Mouse (Mus musculus) hindbrain, embryonic 15.5 days (tissue): ENCODE results near the gene Sfxn1. TPM values are rescaled to one million over a fixed set of nuclear protein-coding genes. Genes with fewer than 3 reads are reported as not detected.

ENCODE experiments used
- ATAC-seq: fragments of 200-750 bp; cut with Nextera tagmentation; 2 replicates; pipeline ENCODE4 v1.8.0; 2017; ENCODE audit warnings: low read depth, moderate number of reproducible peaks, moderate TSS enrichment; ENCODE audit not compliant: low FRiP score
- H3K27ac ChIP-seq: fragments of 300-500 bp; sonication (generic); replicated peaks from 2 replicates; pipeline ENCODE4 v1.5.1; 2015; ENCODE audit warnings: mild to moderate bottlenecking, inconsistent platforms
- H3K27me3 ChIP-seq: fragments of 300-500 bp; sonication (generic); 2 replicates; pipeline ENCODE4 v1.6.1; 2015; ENCODE audit warnings: control low read depth, inconsistent platforms
- H3K36me3 ChIP-seq: fragments of 300-500 bp; sonication (generic); 2 replicates; pipeline ENCODE4 v1.6.1; 2015; ENCODE audit warnings: control low read depth, inconsistent platforms
- H3K4me1 ChIP-seq: fragments of 300-500 bp; sonication (generic); replicated peaks from 2 replicates; pipeline ENCODE4 v1.6.1; 2015; ENCODE audit warnings: control low read depth, inconsistent platforms
- H3K4me2 ChIP-seq: fragments of 300-500 bp; sonication (generic); 2 replicates; pipeline ENCODE4 v1.6.1; 2015; ENCODE audit warnings: moderate library complexity, mild to moderate bottlenecking, inconsistent platforms
- H3K4me3 ChIP-seq: fragments of 300-500 bp; sonication (generic); 2 replicates; pipeline ENCODE4 v1.5.1; 2015; ENCODE audit warnings: mild to moderate bottlenecking, inconsistent platforms
- H3K9ac ChIP-seq: fragments of 300-500 bp; sonication (generic); 2 replicates; pipeline ENCODE4 v1.6.1; 2015; ENCODE audit warnings: inconsistent platforms
- H3K9me3 ChIP-seq: fragments of 300-500 bp; sonication (generic); 2 replicates; pipeline ENCODE4 v1.6.1; 2016; ENCODE audit warnings: control low read depth, inconsistent platforms
- WGBS: fragments of 180-500 bp; shearing (Covaris S2); methylation state at CpG from one replicate; pipeline ENCODE4 v1.1.7; 2015; 5-methylcytosine and 5-hydroxymethylcytosine counted together
- polyA plus RNA-seq: library from polyadenylated mRNA; unstranded; fragments of >200 nt; fragmentation: Nextera tagmentation; extraction: Ambion mirVana; gene quantifications from 2 replicates; pipeline ENCODE4 v1.2.1, GENCODE M21; 2015

The Sfxn1 gene
- polyA plus RNA-seq = 85.1 and 89.1 TPM in 2 replicates

GRCm38 (mm10) chr13:54071606-54072331 is at the start of gene Sfxn1:
Gene Sfxn1, plus strand, starts transcription at chr13:54071869.
- Histone ChIP-seq H3K4me1 (peaks cover 13% of the 10 kb centered on the region), H3K4me3 (peak within 1 kb of the TSS; percentile 88), H3K27me3 (no peaks in the 10 kb centered on the region), H3K27ac (peak within 1 kb of the TSS; percentile 89), H3K9ac (peak within 1 kb of the TSS; percentile 81), H3K36me3 (no peaks in the 10 kb centered on the region), H3K9me3 (no peaks in the 10 kb centered on the region), H3K4me2 (peak within 1 kb of the TSS; percentile 71)
- WGBS = 1% methylated on average over 74 of the region's 74 CpGs
- peak; percentile 92 for ATAC-seq

DNA sequence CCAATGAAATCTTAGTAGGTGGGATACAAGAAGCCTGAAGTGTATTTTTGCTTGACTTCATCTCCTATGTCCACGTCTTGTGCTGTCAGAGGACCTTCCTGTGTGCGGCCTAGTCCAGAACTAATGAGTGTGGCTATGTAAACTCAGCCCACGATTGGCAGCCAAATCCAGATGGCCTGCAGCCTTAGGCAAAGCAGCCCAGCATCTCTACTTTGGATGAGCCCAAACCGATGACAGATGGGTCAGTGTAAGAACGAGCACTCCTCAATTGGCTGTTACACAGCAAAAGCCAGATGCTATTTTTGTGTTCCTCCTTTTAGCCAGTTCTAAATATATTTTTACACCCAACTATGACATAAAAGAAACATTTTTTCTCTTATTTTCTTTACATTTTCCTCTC is 48.4 kb upstream of the Sfxn1 start:
- no peaks in the 10 kb centered on the region for H3K9me3 ChIP-seq
- no peak overlapping the region for H3K4me2 ChIP-seq
- H3K27ac ChIP-seq = no peak overlapping the region
- ATAC-seq = no peak
- no peaks in the 10 kb centered on the region for H3K36me3 ChIP-seq
- H3K27me3 ChIP-seq = no peaks in the 10 kb centered on the region
- H3K4me3 ChIP-seq = no peak overlapping the region
- H3K4me1 ChIP-seq = no peaks in the 10 kb centered on the region
- WGBS = 63% methylated on average over 5 of the region's 5 CpGs
- no peak overlapping the region for H3K9ac ChIP-seq

DNA sequence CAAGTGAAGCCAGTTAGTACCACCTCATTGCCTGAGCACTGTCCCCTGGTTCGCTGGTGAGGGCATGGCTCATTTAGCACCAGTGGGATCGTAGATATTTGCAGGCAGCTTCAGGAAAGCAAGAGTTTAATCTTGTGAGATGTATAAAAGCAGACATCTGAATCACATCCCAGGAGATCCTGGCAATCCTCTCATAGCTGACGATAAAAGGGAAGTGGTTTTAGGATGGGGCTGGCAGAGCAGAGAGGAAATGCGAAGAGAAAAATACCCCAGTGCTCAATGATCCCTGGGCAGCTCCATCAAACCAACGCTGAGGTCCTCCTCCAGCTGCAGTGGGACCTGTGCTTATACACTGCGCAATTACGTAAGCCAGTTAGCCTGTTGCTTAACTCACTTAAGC is 44.6 kb upstream of the Sfxn1 start:
- no peak overlapping the region for H3K4me3 ChIP-seq
- no peak for ATAC-seq
- H3K27me3 ChIP-seq = no peaks in the 10 kb centered on the region
- no peaks in the 10 kb centered on the region for H3K4me1 ChIP-seq
- H3K27ac ChIP-seq = no peak overlapping the region
- no peaks in the 10 kb centered on the region for H3K9me3 ChIP-seq
- H3K4me2 ChIP-seq = no peak overlapping the region
- no peak overlapping the region for H3K9ac ChIP-seq
- H3K36me3 ChIP-seq = no peaks in the 10 kb centered on the region
- 59% methylated on average over 7 of the region's 7 CpGs for WGBS

DNA sequence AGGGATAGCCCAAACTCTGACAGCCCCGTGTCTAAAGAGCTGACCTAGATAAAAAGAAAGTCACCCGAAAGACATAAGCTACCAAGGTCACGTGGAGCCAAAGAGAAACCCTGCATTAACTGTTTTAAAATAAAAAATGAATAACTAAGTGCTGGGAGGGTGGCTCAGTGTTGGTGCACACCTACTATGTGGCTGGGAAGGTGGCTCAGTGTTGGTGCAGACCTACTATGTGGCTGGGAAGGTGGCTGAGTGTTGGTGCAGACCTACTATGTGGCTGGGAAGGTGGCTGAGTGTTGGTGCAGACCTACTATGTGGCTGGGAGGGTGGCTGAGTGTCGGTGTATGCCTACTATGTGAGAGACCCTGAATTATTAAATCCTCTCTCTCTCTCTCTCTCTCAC is 38.0 kb upstream of the Sfxn1 start:
- H3K4me2 ChIP-seq = no peak overlapping the region
- H3K36me3 ChIP-seq = no peaks in the 10 kb centered on the region
- H3K9ac ChIP-seq = no peak overlapping the region
- 83% methylated on average over 4 of the region's 4 CpGs for WGBS
- ATAC-seq = no peak
- no peaks in the 10 kb centered on the region for H3K9me3 ChIP-seq
- H3K27ac ChIP-seq = no peak overlapping the region
- H3K4me1 ChIP-seq = no peaks in the 10 kb centered on the region
- no peaks in the 10 kb centered on the region for H3K27me3 ChIP-seq
- H3K4me3 ChIP-seq = no peak overlapping the region

GRCm38 (mm10) chr13:54035541-54035940 is 36.1 kb upstream of the Sfxn1 start:
- Histone ChIP-seq H3K9me3 (no peaks in the 10 kb centered on the region), H3K36me3 (no peaks in the 10 kb centered on the region), H3K4me1 (no peaks in the 10 kb centered on the region), H3K4me2 (no peak overlapping the region), H3K27ac (no peak overlapping the region), H3K9ac (no peak overlapping the region), H3K27me3 (no peaks in the 10 kb centered on the region), H3K4me3 (no peak overlapping the region)
- ATAC-seq = no peak
- 63% methylated on average over 1 of the region's 1 CpGs for WGBS

DNA sequence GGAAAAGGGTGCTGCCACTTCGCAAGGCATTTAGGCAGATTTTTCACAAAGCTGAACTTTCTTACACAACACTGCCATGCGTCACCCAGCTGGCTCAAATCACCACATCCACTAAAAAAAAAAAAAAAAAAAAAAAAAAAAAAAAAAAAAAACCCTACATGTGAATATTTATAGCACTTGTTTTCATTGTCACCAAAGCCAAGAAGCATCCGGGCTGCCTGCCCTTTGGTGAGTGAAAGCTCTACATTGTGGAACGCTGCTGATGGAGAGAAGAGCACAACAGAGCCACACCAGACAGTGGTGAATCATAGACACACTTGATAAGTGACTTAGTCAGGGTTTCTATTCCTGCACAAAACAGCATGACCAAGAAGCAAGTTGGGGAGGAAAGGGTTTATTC is 33.7 kb upstream of the Sfxn1 start:
- ATAC-seq = no peak
- H3K4me1 ChIP-seq = no peaks in the 10 kb centered on the region
- H3K27ac ChIP-seq = no peak overlapping the region
- no peak overlapping the region for H3K9ac ChIP-seq
- no peak overlapping the region for H3K4me3 ChIP-seq
- H3K27me3 ChIP-seq = no peaks in the 10 kb centered on the region
- no peaks in the 10 kb centered on the region for H3K36me3 ChIP-seq
- 87% methylated on average over 4 of the region's 4 CpGs for WGBS
- H3K9me3 ChIP-seq = no peaks in the 10 kb centered on the region
- no peak overlapping the region for H3K4me2 ChIP-seq

GRCm38 (mm10) chr13:54040256-54040655 is 31.4 kb upstream of the Sfxn1 start:
- no peak overlapping the region for H3K27ac ChIP-seq
- H3K36me3 ChIP-seq = no peaks in the 10 kb centered on the region
- 85% methylated on average over 2 of the region's 2 CpGs for WGBS
- no peaks in the 10 kb centered on the region for H3K27me3 ChIP-seq
- ATAC-seq = no peak
- no peaks in the 10 kb centered on the region for H3K4me1 ChIP-seq
- H3K9ac ChIP-seq = no peak overlapping the region
- H3K9me3 ChIP-seq = no peaks in the 10 kb centered on the region
- no peak overlapping the region for H3K4me2 ChIP-seq
- H3K4me3 ChIP-seq = no peak overlapping the region

GRCm38 (mm10) chr13:54048679-54049352 is 22.9 kb upstream of the Sfxn1 start:
- H3K9me3 ChIP-seq = no peaks in the 10 kb centered on the region
- WGBS = 78% methylated on average over 7 of the region's 7 CpGs
- H3K9ac ChIP-seq = no peak overlapping the region
- no peak overlapping the region for H3K27ac ChIP-seq
- H3K4me2 ChIP-seq = no peak overlapping the region
- H3K4me1 ChIP-seq = no peaks in the 10 kb centered on the region
- H3K27me3 ChIP-seq = 0 out of 2 replicates have a peak, but pooled peaks cover 2% of the 10 kb centered on the region
- no peak for ATAC-seq
- H3K4me3 ChIP-seq = no peak overlapping the region
- no peaks in the 10 kb centered on the region for H3K36me3 ChIP-seq

DNA sequence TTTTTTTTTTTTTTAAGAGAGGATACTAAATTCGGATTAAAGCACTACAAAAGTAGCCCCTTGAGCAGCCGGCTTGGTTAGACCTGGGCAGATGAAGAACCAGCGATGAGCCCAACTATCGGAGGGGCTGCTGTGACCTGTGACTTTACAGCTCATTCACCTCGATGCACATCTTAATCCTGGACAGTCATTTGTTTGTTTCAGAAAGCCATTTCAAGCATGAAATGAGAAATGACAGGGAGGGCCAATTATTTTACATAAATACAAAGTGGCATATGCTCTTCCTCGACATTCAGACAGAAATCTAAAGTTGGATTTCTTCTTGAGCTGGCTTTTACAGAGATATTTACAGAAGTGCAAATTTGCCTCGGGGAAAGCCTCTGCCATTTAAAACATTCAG is 20.0 kb upstream of the Sfxn1 start:
- Histone ChIP-seq H3K9me3 (no peaks in the 10 kb centered on the region), H3K4me3 (no peak overlapping the region), H3K4me2 (peak overlapping the region; percentile 5; the same call in 1 of the 2 replicates), H3K27me3 (peaks cover 9% of the 10 kb centered on the region; the same call in 1 of the 2 replicates), H3K27ac (no peak overlapping the region), H3K9ac (no peak overlapping the region), H3K4me1 (peaks cover 12% of the 10 kb centered on the region), H3K36me3 (no peaks in the 10 kb centered on the region)
- ATAC-seq = no peak
- WGBS = 47% methylated on average over 7 of the region's 7 CpGs

DNA sequence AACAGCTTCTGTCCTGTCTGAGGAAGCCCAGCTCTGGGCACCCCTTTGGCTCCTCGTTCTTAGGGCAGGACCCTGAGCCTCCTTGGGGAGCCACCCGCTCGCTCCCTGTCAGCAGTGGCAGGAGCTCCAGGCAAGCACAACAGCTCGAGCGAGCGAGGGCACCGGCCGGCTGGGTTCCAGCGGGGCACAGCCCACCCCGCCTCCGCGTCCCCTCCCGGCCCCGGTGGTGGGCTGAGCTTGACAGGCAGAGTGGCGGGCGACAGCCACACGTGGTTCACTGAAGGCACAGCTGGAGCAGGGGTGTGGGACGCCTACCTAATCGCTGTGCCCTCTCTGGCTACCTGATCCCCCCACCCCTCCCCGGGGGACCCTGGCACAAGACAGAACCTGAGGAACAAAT is 16.7 kb upstream of the Sfxn1 start:
- Histone ChIP-seq H3K27me3 (peaks cover 9% of the 10 kb centered on the region; the same call in 1 of the 2 replicates), H3K4me3 (peak overlapping the region; percentile 52), H3K36me3 (no peaks in the 10 kb centered on the region), H3K9ac (peak overlapping the region; percentile 34), H3K4me1 (peaks cover 12% of the 10 kb centered on the region), H3K4me2 (peak overlapping the region; percentile 99), H3K9me3 (no peaks in the 10 kb centered on the region), H3K27ac (no peak overlapping the region)
- peak; percentile 59; the same call in 1 of the 2 replicates for ATAC-seq
- 2% methylated on average over 20 of the region's 20 CpGs for WGBS

DNA sequence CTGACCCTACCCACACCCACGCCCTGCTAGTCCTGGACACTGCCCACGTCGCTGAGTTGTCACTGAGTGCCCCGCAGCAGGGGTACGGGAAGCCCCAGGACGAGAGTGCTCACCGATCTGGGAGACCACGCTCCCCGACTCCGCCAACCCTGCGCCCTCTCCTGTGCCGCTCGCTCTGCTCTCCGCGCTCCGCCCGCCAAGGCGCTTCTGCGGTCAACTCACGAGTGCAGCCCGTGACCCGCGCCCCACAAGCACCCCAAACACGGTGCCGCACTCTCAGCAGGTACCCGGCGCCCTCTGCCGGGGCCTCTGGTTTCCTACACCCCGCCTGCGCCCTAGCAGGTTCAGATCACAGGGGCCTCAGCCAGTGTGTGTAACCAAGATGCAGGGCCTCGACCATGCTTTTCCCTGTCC is 16.2 kb upstream of the Sfxn1 start, which contains the start of gene Drd1:
Drd1 (minus strand) TSS at position 258 of the 414 bp plus-strand sequence.
- Histone ChIP-seq H3K9ac (peak within 1 kb of the TSS; percentile 34), H3K9me3 (no peaks in the 10 kb centered on the region), H3K4me2 (peak within 1 kb of the TSS; percentile 99), H3K4me1 (peaks cover 12% of the 10 kb centered on the region), H3K36me3 (no peaks in the 10 kb centered on the region), H3K27me3 (peaks cover 9% of the 10 kb centered on the region; the same call in 1 of the 2 replicates), H3K4me3 (peak within 1 kb of the TSS; percentile 52), H3K27ac (no peak within 1 kb of the TSS)
- under 1% methylated on average over 31 of the region's 31 CpGs for WGBS
- peak; percentile 79 for ATAC-seq

DNA sequence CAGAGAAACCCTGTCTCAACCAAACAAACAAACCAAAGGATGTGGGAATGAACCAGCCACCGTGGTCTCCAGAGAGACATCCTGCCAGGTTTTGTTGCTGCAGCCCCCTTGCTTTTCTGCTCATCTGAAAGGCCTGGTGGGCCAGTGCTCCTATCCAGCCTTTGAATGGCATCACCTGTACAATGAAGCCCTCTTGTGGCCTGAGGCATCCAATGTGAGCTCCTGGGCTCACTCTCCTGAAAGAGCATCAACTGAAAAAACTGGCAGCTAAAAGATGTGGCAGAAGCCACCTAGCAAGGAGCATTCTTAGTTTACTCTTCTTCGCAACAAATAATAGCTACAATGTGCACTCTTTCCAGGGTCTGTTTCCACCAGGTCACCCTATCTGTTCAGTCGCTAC is 9.6 kb upstream of the Sfxn1 start:
- 86% methylated on average over 3 of the region's 3 CpGs for WGBS
- Histone ChIP-seq H3K4me2 (no peak overlapping the region), H3K9me3 (no peaks in the 10 kb centered on the region), H3K27ac (no peak overlapping the region), H3K36me3 (no peaks in the 10 kb centered on the region), H3K4me1 (no peaks in the 10 kb centered on the region), H3K9ac (no peak overlapping the region), H3K27me3 (no peaks in the 10 kb centered on the region), H3K4me3 (no peak overlapping the region)
- ATAC-seq = no peak
